Mouse (Mus musculus) kidney, postnatal 36 days (tissue): ENCODE data around the gene Id3.

Source experiments
- DNase-seq, 2 experiments: peaks; one replicate each; pipeline ENCODE4 v3.0.0; 2021 to 2022; ENCODE audit warnings: mixed read lengths in 2 of 2

Id3 gene

DNA sequence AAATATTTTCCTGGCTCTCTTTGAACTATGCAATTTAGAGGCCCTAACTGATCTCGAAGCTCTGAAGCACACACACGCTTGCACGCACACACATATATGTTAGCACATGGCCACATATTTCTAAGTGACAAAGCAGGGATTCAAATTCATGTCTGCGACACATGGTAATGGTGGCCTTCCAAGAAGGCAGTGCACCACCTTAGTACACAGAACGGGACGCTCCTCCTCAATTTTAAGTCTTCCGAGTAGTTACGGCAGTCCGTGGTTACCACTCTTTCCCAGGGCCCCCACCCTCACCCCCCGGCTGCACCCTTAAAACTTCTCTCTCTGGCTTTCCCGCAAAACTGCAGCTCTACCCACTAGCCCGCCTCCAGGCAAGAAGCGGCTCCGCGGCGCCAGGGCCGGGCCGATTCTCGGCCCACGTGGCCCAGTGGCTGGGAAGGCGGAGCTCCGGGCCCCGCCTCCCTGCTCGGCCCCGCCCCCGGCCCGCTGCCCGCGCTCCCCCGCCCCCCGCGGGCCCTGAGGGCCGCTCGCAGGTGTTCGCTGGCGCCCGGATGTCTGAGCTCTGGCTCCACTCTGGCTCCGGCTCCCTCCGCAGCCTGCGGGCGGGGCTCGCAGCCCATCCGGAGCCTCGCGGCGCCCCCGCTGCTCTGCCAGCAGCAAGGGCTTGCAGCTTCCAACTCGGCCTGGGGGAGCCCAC lies 4.3 kb downstream of the Id3 start:
- DNase-seq: peak; percentile 93 to 94

DNA sequence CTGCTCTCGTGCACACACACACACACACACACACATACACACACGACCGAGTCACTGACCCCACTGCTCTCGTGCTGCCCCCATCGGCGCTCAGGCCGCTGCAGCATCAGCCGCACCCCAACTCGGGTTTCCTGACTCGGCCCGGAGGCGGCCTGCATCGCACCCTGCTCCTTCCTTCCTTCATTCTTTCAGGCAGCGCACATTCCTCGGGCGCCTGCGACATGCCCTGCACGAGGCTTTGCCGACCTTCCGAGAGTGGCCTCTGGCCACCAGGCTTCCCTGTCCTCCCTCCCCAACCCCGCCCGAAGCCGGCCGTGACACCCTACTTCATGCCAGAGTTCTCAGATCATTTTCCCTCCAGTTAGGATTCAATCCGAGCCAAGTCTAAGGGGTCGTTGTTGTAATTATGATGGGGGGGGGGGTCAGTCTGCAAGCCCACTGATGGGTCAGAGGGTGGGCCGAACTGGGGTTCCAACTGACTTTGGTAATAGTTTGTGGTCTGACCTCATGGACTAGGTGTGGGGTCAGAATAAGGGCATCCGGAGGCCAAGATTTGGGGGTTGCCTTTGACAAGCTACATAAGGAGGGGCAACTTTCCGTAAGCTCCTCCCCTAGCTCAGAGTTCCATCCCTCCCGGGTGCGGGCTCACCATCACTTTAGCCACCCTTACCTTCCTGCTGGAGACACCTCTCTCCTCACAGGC lies 5.2 kb downstream of the Id3 start:
- peak; percentile 81 to 82 for DNase-seq

DNA sequence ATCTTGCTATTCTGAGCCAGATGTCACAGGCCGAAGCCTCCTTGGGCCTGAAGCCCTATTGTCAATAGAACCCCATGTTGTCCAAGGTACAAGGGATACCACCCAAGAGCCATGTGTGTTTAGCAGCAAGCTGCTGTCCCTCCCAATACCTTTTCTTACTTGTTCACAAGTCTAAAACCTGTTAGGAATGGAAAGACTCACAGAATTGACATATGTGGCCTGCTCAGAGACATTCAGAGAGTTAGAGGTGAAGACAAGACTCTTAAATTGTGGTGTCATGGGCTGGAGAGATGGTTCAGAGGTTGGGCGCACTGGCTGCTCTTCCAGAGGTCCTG lies 5.7 kb downstream of the Id3 start:
- DNase-seq: no peak

DNA sequence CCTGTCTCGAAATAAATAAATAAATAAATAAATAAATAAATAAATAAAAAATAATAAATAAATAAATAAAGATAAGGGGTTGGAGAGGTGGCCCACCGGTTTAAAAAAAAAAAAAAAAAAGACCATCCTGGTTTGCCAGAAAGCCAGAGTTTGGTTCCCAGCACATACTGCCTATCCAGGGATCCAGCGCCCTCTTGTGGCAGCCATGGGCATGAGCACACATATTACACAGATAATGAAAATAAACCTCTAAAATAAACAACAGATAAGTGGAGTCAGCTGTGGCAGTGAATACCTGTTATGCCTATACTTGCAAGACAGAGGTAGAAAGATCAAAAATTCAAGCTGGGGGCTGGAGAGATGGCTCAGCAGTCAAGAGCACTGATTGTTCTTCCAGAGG lies 6.4 kb downstream of the Id3 start:
- peak; percentile 58 to 82 for DNase-seq

DNA sequence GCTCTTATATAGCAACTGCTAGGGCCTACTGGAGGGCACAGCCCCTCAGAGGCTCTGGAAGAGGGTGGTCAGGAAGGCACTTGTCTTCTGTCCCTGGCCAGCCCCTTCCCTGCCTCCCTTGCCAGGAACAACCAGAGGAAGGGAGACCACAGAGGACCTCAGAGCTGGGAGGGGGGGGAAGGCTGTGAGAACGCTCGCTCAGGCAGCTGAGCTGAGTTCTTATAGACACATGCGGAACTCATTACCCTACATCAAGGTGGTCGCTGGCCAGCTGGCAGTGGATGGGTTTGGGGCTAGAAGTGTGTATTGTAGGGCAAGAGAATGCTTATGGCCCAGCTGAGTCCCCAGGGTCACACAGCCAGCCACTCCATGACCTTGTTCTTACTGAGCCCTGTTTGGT lies 7.3 kb downstream of the Id3 start:
- no peak for DNase-seq

DNA sequence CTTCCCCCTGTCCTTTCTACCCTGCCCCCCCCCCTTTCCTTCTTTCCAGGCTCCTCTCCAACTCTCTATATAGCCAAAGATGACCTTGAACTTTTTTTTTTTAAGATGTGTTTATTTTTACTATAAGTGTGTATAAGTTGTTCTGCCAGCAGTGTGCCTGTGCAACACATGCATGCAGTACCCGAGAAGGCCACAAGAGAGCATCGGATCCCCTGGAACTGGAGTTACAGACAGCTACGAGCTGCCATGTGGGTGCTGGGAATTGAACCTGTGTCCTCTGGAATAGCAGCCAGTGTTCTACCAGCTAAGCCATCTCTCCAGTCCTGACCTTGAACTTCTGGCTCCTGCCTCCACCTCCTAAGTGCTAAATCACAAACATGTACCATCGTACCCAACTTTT lies 9.5 kb downstream of the Id3 start:
- DNase-seq: peak in 1 of 2 experiments; percentile 28

DNA sequence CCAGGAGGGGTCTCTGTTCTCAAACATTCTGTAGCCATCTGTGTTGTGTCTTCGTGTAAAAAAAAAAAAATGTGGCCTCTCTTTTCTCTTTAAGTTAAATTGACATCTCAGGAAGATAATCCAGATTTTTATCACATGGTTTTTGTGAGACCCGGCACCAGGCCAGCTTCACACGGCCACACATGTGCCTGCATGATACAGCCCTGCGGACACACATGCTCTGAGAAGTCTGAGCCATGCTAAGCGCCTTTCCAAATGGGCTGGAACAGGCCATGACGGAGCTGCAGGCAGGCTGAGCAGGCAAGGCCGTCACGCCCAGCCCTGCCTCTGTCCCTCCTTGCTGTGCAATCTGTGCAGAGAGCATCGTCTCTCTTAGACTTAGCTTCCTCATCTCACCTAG lies 11.2 kb downstream of the Id3 start:
- DNase-seq: no peak

DNA sequence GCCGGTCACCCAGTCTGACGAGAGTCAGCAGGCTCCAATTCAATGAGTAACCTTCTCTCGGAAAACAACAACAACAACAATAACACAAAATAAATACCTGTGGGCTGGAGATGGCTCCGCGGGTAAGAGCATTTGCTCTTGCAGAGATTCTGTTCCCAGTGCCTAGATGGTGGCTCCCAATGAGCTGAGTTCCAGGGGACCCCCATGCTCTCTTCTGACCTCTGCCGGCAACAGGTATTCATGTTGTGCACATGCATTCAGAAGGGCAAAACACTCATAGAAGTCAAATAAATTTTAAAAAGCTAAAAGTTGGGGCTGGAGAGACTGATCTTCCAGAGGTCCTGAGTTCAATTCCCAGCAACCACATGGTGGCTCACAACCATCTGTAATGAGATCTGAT lies 15.2 kb downstream of the Id3 start:
- DNase-seq: peak in 1 of 2 experiments; percentile 47

DNA sequence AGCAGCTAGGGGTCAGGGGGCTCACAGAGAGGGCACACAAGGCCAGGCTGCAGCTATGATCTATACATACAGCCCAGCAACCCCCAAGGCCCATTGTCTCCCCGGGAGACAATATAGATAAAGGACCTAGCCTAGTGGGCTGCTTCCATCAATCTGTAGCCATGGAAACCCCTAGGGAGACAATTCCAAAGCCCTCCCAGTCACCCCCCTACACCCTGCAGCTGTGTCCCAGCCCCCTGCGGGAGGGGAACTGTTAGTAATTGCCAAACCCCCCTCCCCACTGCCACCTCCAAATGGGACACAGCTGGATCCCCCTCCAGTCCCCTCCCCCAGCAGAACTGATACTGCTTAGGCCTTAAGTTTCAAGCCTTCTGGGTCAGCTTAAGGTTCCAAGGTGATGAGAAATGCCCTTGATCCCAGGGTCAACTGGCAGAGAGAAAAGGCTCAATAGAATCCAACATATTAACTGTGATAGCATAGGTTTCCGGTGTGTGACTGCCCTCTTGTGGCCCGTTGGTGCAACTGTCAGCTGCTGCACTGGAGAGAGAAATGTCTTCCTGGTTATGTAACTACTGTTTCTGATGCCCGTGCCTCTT lies 16.6 kb downstream of the Id3 start:
- peak; percentile 78 to 84 for DNase-seq

DNA sequence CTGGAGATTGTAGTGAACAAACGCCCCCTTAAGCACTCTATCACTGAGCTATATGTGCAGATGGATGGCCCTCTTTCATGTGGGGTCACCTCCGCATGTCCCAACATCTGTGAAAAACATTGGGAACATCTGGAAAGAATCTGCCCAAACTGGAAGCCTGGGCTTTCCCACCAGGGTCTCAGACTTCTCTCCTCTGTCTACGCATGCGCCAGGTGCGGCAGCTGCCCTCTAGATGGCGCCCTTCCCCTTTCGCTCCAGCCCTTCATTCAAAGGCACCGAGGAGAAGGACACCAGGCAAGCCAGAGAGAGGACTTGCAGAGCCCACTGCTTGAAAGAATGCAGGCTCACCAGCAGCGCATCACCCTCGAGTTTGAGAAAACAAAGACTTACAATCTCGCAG lies 20.2 kb downstream of the Id3 start:
- peak; percentile 78 to 92 for DNase-seq

DNA sequence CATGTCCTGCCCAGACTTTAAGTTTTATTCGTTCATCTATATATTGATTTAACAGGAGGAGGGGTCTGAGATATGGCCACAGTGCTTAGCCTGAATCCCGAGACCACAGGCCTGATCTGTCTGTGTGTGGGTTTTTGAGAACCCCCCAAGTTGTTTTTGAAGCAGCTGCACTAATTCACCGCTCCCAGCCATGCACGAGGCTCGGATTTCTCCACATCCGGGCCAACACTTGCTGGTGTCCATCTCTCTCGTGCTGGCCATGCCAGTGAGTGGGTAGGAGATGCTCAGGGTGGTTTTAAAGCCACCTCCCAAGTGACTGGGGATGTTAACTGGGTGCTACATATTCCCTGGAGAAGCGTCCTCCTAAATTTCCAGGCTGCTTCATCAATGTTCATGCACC lies 21.7 kb downstream of the Id3 start:
- no peak for DNase-seq

DNA sequence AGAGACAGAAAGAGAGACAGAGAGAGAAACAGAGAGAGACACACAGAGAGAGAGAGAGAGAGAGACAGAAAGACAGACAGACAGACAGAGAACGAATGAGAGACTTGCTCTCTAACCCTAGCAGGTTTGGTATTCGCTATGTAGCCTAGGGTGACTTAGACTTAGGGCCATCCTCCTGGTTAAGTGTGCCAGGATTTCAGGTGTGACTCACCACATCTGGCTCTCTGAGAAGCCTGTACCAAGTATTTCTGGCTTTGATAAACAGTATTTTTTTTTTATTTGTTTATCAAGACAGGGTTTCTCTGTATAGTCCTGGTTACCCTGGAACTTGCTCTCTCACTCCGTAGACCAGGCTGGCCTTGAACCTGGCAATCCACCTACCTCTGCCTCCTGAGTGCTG lies 24.4 kb downstream of the Id3 start:
- no peak for DNase-seq

DNA sequence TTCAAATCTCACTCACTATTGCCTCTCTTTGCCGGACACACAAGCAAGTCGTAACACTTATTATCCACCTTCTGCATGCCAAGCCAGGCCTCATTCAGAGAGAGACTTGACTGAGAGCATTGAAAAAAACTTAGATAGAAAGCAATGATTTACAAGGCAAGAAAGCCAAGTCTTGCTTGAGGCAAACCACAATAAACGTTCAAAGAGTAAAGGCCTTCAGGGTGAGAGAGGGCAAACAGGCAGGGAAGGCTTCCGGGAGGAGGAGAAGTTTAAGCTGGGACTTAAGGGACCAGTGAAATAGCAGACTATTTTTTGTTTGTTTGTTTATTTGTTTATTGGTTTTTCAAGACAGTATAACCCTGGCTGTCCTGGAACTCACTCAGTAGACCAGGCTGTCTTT lies 27.1 kb downstream of the Id3 start:
- peak in 1 of 2 experiments; percentile 23 for DNase-seq

DNA sequence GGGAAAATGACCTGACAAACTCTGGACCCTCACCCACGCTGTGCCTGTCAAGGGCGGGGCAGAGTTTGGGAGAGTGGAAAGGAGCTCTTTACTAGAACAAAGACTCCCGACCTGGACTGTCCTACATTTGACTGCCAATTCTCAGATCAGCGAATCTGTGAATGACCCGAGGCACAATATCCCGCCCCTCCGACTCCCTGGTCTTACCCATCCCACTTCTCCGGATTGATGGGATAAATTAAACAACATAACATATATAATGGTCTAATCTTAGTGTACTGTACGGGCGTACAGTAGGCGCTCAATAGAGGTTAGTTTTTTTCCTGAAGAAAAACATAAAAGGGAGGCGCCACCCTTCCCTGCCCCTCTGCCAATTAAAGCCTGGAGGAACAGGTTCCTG lies 28.2 kb downstream of the Id3 start:
- no peak for DNase-seq

DNA sequence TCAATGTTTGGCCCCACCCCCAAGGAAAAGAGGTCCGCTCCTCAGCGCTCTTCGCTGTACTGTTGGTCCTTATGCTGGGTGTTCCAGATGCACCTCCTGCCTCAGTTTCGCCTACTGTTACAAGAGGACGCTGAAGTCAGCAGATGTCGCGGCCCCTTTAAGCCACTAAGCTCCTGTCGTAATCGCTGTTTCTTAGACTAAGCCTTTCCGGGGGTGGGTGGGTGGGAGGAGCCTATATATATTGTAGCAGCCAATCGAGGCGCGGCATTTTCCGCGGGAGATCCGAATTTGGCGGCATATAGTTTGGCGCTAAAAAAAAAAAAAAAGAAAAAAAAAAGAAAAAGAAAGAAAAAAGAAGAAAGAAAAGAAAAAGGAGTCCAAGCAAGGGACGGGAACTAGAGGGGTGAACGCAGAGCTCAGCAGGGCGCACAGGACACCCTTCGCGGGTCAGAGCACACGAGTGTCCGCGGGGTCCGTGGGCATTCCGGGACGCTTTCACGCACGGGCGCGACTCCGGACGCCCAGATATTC lies 28.8 kb downstream of the Id3 start, which contains the start of gene E2f2:
E2f2 (plus strand) TSS at position 384 of the 531 bp plus-strand sequence.
- DNase-seq: peak; percentile 75 to 88

DNA sequence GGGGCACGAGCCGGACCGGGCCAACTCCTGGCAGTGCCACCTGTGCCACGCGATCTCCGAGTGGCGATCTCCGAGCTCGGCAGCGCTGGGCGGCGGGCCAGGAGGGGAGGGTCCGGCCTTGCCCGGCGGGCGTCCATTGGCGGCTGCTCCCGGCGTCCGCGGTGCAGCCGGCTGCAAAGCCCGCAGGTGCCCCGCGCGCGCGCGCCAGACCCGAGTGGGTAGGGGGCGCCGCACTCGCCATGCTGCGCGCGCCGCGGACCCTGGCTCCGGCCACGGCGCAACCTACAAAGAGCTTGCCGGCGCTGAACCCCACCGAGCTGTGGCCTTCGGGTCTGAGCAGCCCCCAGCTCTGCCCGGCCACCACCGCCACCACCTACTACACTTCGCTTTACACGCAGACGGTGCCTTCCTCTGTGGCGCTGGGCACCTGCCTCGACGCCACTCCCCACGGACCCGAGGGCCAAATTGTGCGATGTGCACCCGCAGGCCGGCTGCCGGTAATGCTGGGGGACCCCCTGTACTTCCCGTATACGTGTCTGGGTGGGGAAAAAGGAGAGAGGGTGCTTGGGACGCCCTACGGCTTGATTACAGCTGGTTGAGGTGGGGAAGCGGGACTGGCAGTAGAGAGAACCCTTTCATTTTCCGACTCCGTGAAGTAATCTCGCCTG lies 29.4 kb downstream of the Id3 start:
- DNase-seq: peak; percentile 65 to 92

DNA sequence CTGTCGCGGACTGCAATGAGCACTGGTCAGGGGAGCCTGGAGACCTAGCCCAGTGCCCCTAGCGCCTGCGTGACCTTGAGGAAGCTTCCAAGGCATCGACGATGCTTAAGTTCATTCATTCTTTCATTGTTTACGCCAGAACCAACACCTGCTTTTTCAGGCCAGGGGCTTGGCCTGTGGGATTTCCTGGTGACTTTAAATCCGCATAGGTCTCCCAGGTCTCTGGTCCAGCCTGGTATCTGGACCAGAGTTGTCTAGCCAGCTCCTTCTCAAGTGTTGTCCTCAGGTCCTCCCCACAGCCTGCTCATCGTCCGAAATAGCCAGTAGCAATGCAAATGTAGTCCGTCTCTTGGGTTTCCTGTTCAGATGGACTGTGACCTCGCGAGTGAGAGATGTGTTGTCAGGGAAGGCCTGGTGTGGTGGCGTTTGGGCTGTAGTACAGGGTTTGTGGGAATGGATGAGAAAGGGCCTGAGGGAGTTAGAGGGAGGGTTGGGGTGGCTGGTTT lies 30.0 kb downstream of the Id3 start:
- DNase-seq: peak in 1 of 2 experiments; percentile 43

DNA sequence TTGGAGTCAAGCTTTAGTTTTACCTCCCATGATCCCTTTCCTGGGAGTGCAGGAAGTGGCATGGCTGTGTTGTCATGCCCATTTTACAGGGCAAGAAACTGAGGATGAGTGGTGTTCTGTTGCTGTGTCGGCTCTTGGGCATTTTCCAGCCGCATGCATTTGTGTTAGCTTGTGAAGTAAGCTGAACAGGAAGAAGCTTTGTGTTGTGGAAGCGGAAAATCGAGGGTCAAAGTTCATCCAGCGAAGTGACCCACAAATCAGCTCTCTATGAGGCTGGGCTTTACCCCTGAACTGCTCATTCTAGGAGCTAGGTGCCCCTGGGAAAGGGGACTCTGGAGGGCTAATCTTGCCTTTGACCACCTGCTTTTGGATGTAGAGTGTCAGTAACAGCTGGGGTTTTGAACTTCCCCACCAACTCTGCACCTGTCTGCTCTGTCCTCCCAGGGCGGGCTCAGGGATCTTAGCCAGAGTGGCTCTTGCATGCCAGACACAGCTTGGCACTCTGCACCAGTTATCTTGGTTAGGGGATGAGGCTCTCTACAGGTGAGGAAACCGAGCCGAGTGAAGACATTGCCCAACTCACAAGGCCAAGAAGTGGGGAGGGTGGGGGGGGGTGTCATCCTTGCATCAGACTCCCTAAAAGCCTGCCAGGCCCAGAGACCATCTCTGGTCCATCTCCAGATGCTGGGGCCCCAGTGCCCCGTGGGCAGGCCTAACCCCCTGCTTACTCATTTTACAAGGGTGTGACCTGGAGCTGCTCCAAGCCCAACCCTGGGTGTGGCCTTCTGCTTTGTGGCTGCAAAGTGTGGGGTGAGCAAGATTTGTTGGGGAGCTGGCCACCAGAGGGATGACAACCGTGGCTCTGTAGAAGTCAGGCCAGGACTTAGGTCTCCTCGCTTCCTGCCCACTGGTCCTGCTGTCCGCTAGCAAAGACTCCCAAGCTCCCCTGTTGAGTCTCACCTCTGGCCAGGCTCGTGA lies 31.2 kb downstream of the Id3 start:
- peak in 1 of 2 experiments; percentile 40 for DNase-seq

DNA sequence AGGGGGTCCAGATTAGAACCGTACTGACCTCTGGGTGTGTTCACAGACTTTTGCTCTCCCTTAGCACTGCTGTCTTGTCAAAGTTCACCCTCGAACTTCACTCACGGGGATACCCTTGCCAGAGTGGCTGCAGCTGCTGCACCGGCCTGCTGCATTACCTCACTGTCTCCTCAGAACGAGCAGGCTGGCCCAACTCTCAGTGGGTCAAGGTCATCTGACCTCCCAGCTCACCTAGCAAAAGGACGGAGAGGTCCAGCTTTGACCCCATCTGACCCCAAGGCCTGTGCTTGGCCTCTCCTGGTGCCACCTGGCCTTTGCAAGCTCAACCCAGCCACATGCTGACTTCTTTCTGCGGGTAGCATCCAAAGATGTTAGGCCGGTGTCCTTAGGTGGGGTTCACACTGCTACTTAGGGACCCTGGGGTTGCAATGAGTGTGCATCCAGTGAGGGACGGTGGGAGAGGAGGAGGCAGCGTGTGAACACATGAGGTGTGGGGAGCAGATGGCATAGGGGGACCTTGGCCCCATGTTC lies 32.8 kb downstream of the Id3 start:
- DNase-seq: no peak

DNA sequence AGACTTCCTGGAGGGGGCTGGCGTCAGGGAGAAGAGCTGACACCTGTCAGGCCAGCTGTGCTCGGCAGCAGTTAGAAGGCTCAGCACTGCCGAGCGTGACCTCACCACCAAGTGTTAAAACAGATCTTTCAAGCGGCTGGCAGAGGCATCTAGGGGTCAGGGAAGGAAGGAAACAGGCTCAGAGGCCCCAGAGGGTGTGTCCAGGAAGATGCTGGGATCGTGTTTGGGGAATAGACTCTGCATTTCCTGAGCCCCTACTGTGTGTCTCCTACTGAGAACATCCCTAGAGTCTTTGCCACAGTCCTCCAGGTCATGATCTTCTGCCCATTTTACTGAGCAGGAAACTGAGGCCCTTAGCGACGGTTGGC lies 33.9 kb downstream of the Id3 start:
- DNase-seq: peak; percentile 39 to 52

DNA sequence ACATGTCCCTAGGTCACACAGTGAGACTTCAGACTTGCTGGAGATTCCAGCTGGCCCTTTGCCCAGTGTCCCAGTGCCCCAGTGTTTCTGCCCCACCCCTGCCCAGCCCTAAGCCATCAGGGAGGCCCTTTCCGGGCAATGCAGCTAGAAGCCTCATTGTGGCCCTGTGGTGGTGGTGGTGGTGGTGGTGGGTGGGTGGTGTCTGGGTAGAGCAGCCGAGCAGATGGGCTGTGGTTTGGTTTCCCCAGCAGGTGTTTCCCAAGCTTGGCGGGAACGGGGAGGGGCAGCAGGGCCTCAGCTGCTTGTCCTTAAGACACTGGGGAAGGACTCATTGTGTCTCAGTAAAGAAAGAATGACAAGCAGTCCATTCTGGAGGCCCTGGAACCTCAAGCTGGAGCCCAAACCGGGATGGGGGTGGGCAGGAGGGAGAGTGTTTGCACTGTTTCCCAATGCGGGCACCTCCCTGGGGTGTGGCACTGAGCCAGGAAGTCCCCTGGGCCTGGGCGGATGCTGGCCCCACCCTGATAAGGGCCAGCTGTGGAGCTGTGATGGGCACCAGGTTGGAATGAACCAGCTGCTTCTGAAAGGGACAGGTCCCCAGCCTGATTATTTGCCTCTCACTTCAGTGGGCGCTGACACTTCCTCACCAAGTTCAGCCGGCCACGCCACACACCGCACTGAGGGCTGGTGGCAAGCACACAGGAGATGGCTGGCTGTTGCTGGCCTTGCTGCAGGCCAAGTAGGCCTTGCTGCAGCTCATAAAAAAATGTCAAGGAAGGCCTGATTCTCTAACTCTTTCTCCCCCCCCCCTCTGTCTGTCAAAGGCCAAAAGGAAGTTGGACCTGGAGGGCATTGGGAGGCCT lies 34.5 kb downstream of the Id3 start:
- peak; percentile 63 to 78 for DNase-seq
